Mouse (Mus musculus) liver, embryonic 16.5 days (tissue): Measurements from ENCODE around the gene Lrp1. TPM values are rescaled to one million over a fixed set of nuclear protein-coding genes. Genes with fewer than 3 reads are reported as not detected.

Source experiments
- ATAC-seq: fragments of 200-750 bp; cut with Nextera tagmentation; 2 replicates; pipeline ENCODE4 v1.8.0; 2017; ENCODE audit warnings: low read depth, mild to moderate bottlenecking, moderate number of reproducible peaks, moderate library complexity
- H3K27ac ChIP-seq: fragments of 300-500 bp; sonication (generic); 2 replicates; pipeline ENCODE4 v1.5.1; 2014; ENCODE audit warnings: mild to moderate bottlenecking, low read length
- H3K27me3 ChIP-seq: fragments of 300-500 bp; sonication (generic); 2 replicates; pipeline ENCODE4 v1.6.1; 2014; ENCODE audit warnings: low read depth, low read length, mixed read lengths; ENCODE audit not compliant: control insufficient read depth, insufficient read depth
- H3K36me3 ChIP-seq: fragments of 300-500 bp; sonication (generic); 2 replicates; pipeline ENCODE4 v1.6.1; 2014; ENCODE audit warnings: mild to moderate bottlenecking; ENCODE audit not compliant: control insufficient read depth, insufficient read depth
- H3K4me1 ChIP-seq: fragments of 300-500 bp; sonication (generic); 2 replicates; pipeline ENCODE4 v1.6.1; 2014; ENCODE audit warnings: low read depth, low read length, mixed read lengths; ENCODE audit not compliant: control insufficient read depth
- H3K4me2 ChIP-seq: fragments of 300-500 bp; sonication (generic); 2 replicates; pipeline ENCODE4 v1.6.1; 2014; ENCODE audit warnings: low read depth, low read length, mixed read lengths
- H3K4me3 ChIP-seq: fragments of 300-500 bp; sonication (generic); 2 replicates; pipeline ENCODE4 v1.5.1; 2014; ENCODE audit warnings: low read depth, mild to moderate bottlenecking, low read length
- H3K9ac ChIP-seq: fragments of 300-500 bp; sonication (generic); 2 replicates; pipeline ENCODE4 v1.6.1; 2014; ENCODE audit warnings: low read depth, low read length
- H3K9me3 ChIP-seq: fragments of 300-500 bp; sonication (generic); replicated peaks from 2 replicates; pipeline ENCODE4 v1.6.1; 2016; ENCODE audit warnings: low read length; ENCODE audit not compliant: control insufficient read depth
- WGBS: fragments of 180-500 bp; shearing (Covaris S2); extraction: QIAGEN DNeasy Blood & Tissue Kit; methylation state at CpG from one replicate; pipeline ENCODE4 v1.1.7; 2014; ENCODE audit not compliant: insufficient replicate concordance; 5-methylcytosine and 5-hydroxymethylcytosine counted together
- polyA plus RNA-seq: library from polyadenylated mRNA; unstranded; fragments of >200 nt; fragmentation: Nextera tagmentation; extraction: Ambion mirVana; gene quantifications from 2 replicates; pipeline ENCODE4 v1.2.1, GENCODE M21; 2015

Gene Lrp1
- polyA plus RNA-seq, 1 experiment from 2014 or later, result 36.3 TPM

GRCm38 (mm10) chr10:127609415-127610065 lies 11.4 kb downstream of the Lrp1 start:
- WGBS, result 66% methylated on average over 9 of the region's 9 CpGs
- Histone ChIP-seq H3K4me1 (peaks cover 14% of the 10 kb centered on the region), H3K9ac (no peak overlapping the region), H3K9me3 (no peaks in the 10 kb centered on the region), H3K4me3 (no peak overlapping the region), H3K36me3 (peaks cover 4% of the 10 kb centered on the region; the same call in 1 of the 2 replicates), H3K4me2 (no peak overlapping the region), H3K27ac (no peak overlapping the region), H3K27me3 (no peaks in the 10 kb centered on the region)
- no peak for ATAC-seq

GRCm38 (mm10) chr10:127607059-127607458 lies 13.9 kb downstream of the Lrp1 start:
- no peak overlapping the region for H3K9ac ChIP-seq
- H3K4me2 ChIP-seq, result no peak overlapping the region
- no peaks in the 10 kb centered on the region for H3K9me3 ChIP-seq
- no peaks in the 10 kb centered on the region for H3K27me3 ChIP-seq
- no peak overlapping the region for H3K27ac ChIP-seq
- WGBS, result 74% methylated on average over 7 of the region's 7 CpGs
- ATAC-seq, result no peak
- H3K36me3 ChIP-seq, result peaks cover 4% of the 10 kb centered on the region; the same call in 1 of the 2 replicates
- peaks cover 23% of the 10 kb centered on the region for H3K4me1 ChIP-seq
- no peak overlapping the region for H3K4me3 ChIP-seq

- H3K4me1 ChIP-seq, result peaks cover 25% of the 10 kb centered on the region
Measured at GRCm38 (mm10) chr10:127605756-127606155, 15.2 kb downstream of the Lrp1 start.

GRCm38 (mm10) chr10:127605251-127605547 lies 15.7 kb downstream of the Lrp1 start:
- H3K9me3 ChIP-seq, result no peaks in the 10 kb centered on the region
- WGBS, result 49% methylated on average over 8 of the region's 8 CpGs
- no peak overlapping the region for H3K4me2 ChIP-seq
- peaks cover 28% of the 10 kb centered on the region for H3K4me1 ChIP-seq
- H3K27ac ChIP-seq, result peak overlapping the region; percentile 13; the same call in 1 of the 2 replicates
- H3K4me3 ChIP-seq, result no peak overlapping the region
- no peaks in the 10 kb centered on the region for H3K36me3 ChIP-seq
- H3K27me3 ChIP-seq, result no peaks in the 10 kb centered on the region
- ATAC-seq, result no peak
- no peak overlapping the region for H3K9ac ChIP-seq

More at GRCm38 (mm10) chr10:127605756-127606155, 15.2 kb downstream of the Lrp1 start:
- no peak overlapping the region for H3K27ac ChIP-seq
- no peaks in the 10 kb centered on the region for H3K9me3 ChIP-seq
- no peak overlapping the region for H3K4me2 ChIP-seq
- ATAC-seq, result no peak
- no peaks in the 10 kb centered on the region for H3K27me3 ChIP-seq
- peaks cover 3% of the 10 kb centered on the region; the same call in 1 of the 2 replicates for H3K36me3 ChIP-seq
- H3K4me3 ChIP-seq, result no peak overlapping the region
- H3K9ac ChIP-seq, result no peak overlapping the region
- WGBS, result 66% methylated on average over 9 of the region's 9 CpGs

GRCm38 (mm10) chr10:127604465-127605250 lies 16.3 kb downstream of the Lrp1 start:
- H3K4me1 ChIP-seq, result peaks cover 28% of the 10 kb centered on the region
- no peak overlapping the region; the same call in 1 of the 2 replicates for H3K4me2 ChIP-seq
- no peaks in the 10 kb centered on the region for H3K27me3 ChIP-seq
- peak; percentile 43 for ATAC-seq
- H3K9ac ChIP-seq, result no peak overlapping the region
- 9% methylated on average over 15 of the region's 15 CpGs for WGBS
- H3K27ac ChIP-seq, result peak overlapping the region; percentile 13
- H3K4me3 ChIP-seq, result no peak overlapping the region
- no peaks in the 10 kb centered on the region for H3K9me3 ChIP-seq
- H3K36me3 ChIP-seq, result no peaks in the 10 kb centered on the region

GRCm38 (mm10) chr10:127603437-127604371 lies 17.2 kb downstream of the Lrp1 start:
- Histone ChIP-seq H3K4me1 (peaks cover 31% of the 10 kb centered on the region), H3K27me3 (no peaks in the 10 kb centered on the region), H3K4me2 (no peak overlapping the region), H3K4me3 (no peak overlapping the region), H3K36me3 (no peaks in the 10 kb centered on the region), H3K27ac (peak overlapping the region; percentile 13), H3K9me3 (no peaks in the 10 kb centered on the region), H3K9ac (no peak overlapping the region)
- no peak for ATAC-seq
- 25% methylated on average over 13 of the region's 13 CpGs for WGBS

- no peaks in the 10 kb centered on the region for H3K36me3 ChIP-seq
- no peaks in the 10 kb centered on the region for H3K9me3 ChIP-seq
- no peak overlapping the region for H3K4me3 ChIP-seq
- 73% methylated on average over 6 of the region's 6 CpGs for WGBS
- no peaks in the 10 kb centered on the region for H3K27me3 ChIP-seq
- no peak overlapping the region for H3K4me2 ChIP-seq
- H3K27ac ChIP-seq, result no peak overlapping the region
- peaks cover 31% of the 10 kb centered on the region for H3K4me1 ChIP-seq
- ATAC-seq, result no peak
- no peak overlapping the region for H3K9ac ChIP-seq
Measured at GRCm38 (mm10) chr10:127602194-127602593, 18.8 kb downstream of the Lrp1 start.

GRCm38 (mm10) chr10:127599779-127600541 lies 21.0 kb downstream of the Lrp1 start:
- no peaks in the 10 kb centered on the region for H3K36me3 ChIP-seq
- no peaks in the 10 kb centered on the region for H3K27me3 ChIP-seq
- peak; percentile 28 for ATAC-seq
- H3K9ac ChIP-seq, result no peak overlapping the region
- no peak overlapping the region for H3K4me3 ChIP-seq
- H3K27ac ChIP-seq, result peak overlapping the region; percentile 60
- H3K4me2 ChIP-seq, result no peak overlapping the region
- H3K4me1 ChIP-seq, result peaks cover 43% of the 10 kb centered on the region
- H3K9me3 ChIP-seq, result no peaks in the 10 kb centered on the region
- WGBS, result 47% methylated on average over 17 of the region's 17 CpGs
